Mouse (Mus musculus) E14TG2a.4 (cell line): ENCODE measurements around the gene Lpp.
A peak's percentile ranks its signal among the peaks of the same experiment; 100 is the strongest.

Experiments used
- H3K27me3 ChIP-seq: 2 replicates; pipeline ENCODE4 v1.6.1; 2014; ENCODE audit warnings: low read length, control low read depth; ENCODE audit not compliant: insufficient read depth
- H3K36me3 ChIP-seq: 2 replicates; pipeline ENCODE4 v1.6.1; 2014; ENCODE audit warnings: low read length, control low read depth; ENCODE audit not compliant: insufficient read depth
- H3K4me1 ChIP-seq: replicated peaks from 2 replicates; pipeline ENCODE4 v1.6.1; 2014; ENCODE audit warnings: low read depth, low read length, control low read depth
- H3K4me3 ChIP-seq: replicated peaks from 2 replicates; pipeline ENCODE4 v1.5.1; 2014; ENCODE audit warnings: mild to moderate bottlenecking, low read length
- H3K9me3 ChIP-seq: 2 replicates; pipeline ENCODE4 v1.6.1; 2014; ENCODE audit warnings: low read length, control low read depth
- CTCF ChIP-seq: conservative IDR thresholded peaks from 2 replicates; pipeline ENCODE4 v1.5.1; 2014; ENCODE audit warnings: low read length
- NANOG ChIP-seq: IDR thresholded peaks from 2 replicates; pipeline ENCODE4 v1.6.1; 2014; ENCODE audit warnings: borderline replicate concordance, low read length, mixed read lengths
- POU5F1 ChIP-seq: IDR thresholded peaks from 2 replicates; pipeline ENCODE4 v1.6.1; 2014; ENCODE audit warnings: low read length, borderline replicate concordance

Gene Lpp

DNA sequence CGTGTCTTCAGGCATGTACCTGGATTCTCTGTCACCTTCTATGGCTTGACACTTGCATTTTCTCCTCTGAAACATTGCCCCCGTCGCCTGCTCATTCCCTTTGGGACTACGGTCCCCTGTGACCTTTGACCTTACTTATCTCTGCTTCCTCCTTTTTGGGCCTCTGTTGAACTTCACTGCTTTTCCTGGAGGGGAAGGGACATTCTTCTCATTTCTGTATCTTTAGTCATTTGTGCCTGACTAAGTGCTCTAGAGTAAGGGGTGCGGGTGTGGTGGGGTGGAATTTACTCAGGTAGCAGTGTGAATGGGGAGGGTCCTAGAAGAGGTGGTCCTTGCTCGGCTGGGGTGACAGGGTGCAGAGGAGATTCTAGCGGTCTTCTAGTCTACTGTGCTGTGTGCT is 40.7 kb downstream of the Lpp start:
- Histone ChIP-seq H3K9me3 (no peaks in the 10 kb centered on the region), H3K4me1 (peaks cover 27% of the 10 kb centered on the region)
- no peak for TF ChIP-seq POU5F1
- no peak for TF ChIP-seq CTCF
- TF ChIP-seq NANOG, result no peak

GRCm38 (mm10) chr16:24434531-24435114 is 41.3 kb downstream of the Lpp start:
- Histone ChIP-seq H3K4me1 (peaks cover 33% of the 10 kb centered on the region), H3K36me3 (no peaks in the 10 kb centered on the region), H3K9me3 (no peaks in the 10 kb centered on the region), H3K27me3 (no peaks in the 10 kb centered on the region), H3K4me3 (peak overlapping the region; percentile 32; the same call in 1 of the 2 replicates)
- TF ChIP-seq NANOG, result no peak
- TF ChIP-seq CTCF, result no peak
- TF ChIP-seq POU5F1, result no peak

More for the DNA sequence above, 40.7 kb downstream of the Lpp start:
- no peak overlapping the region for H3K4me3 ChIP-seq
- H3K36me3 ChIP-seq, result no peaks in the 10 kb centered on the region
- H3K27me3 ChIP-seq, result no peaks in the 10 kb centered on the region

- Histone ChIP-seq H3K36me3 (no peaks in the 10 kb centered on the region), H3K4me1 (peaks cover 38% of the 10 kb centered on the region), H3K9me3 (no peaks in the 10 kb centered on the region), H3K4me3 (no peak overlapping the region), H3K27me3 (no peaks in the 10 kb centered on the region)
- TF ChIP-seq NANOG, result no peak
- TF ChIP-seq CTCF, result no peak
- TF ChIP-seq POU5F1, result no peak
Measured at GRCm38 (mm10) chr16:24435115-24435553, 41.8 kb downstream of the Lpp start.

DNA sequence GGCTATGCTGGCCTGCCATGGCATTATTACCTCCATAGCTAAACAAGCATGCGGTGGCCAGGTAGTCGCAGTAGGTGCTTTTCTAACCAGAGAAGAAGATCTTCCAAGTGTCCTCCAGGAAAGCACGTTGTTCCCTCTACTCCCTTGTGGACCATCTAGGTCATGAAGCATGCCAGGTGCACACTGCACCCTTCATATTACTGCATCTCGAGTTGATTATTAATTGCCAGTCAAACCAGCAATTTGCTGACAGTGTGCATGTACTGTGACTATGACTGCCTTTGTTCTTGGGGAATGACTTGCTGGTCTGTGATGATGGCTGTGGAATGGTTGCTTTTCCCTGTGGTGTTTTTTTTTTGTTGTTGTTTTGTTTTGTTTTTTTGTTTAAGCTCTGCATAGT is 45.1 kb downstream of the Lpp start:
- Histone ChIP-seq H3K27me3 (no peaks in the 10 kb centered on the region), H3K4me1 (peaks cover 58% of the 10 kb centered on the region), H3K36me3 (no peaks in the 10 kb centered on the region), H3K9me3 (no peaks in the 10 kb centered on the region), H3K4me3 (no peak overlapping the region)
- TF ChIP-seq NANOG (no peak), CTCF (no peak), POU5F1 (no peak)

DNA sequence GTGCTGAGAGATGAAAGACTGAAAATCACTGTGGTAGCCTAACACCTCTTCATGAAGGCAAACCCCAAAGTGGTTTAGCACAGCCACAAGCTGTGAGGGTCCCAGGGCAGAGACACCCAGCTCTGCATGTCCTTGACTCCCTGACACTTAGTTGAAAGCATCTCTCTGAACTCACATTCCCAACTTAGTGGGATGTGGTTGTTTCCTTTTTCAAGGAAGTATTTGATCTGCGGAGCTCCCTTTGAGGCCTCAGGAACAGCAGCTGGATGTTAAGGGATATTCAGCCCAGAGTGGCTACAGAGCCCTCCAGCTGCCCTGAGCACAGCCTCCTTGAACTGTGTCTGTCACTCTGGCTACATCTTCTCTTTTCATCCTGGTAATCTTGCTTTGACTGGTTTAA is 48.0 kb downstream of the Lpp start:
- Histone ChIP-seq H3K4me3 (no peak overlapping the region), H3K36me3 (peaks cover 2% of the 10 kb centered on the region; the same call in 1 of the 2 replicates), H3K27me3 (no peaks in the 10 kb centered on the region), H3K4me1 (peaks cover 56% of the 10 kb centered on the region), H3K9me3 (no peaks in the 10 kb centered on the region)
- no peak for TF ChIP-seq CTCF
- no peak for TF ChIP-seq NANOG
- TF ChIP-seq POU5F1, result no peak

GRCm38 (mm10) chr16:24442500-24443122 is 49.3 kb downstream of the Lpp start:
- Histone ChIP-seq H3K27me3 (no peaks in the 10 kb centered on the region), H3K4me3 (peak overlapping the region; percentile 13; the same call in 1 of the 2 replicates), H3K36me3 (peaks cover 3% of the 10 kb centered on the region; the same call in 1 of the 2 replicates), H3K4me1 (peaks cover 62% of the 10 kb centered on the region), H3K9me3 (no peaks in the 10 kb centered on the region)
- TF ChIP-seq POU5F1 (no peak), NANOG (no peak), CTCF (no peak)

GRCm38 (mm10) chr16:24443123-24443515 is 49.8 kb downstream of the Lpp start:
- Histone ChIP-seq H3K4me3 (peak overlapping the region; percentile 13; the same call in 1 of the 2 replicates), H3K9me3 (no peaks in the 10 kb centered on the region), H3K36me3 (peaks cover 3% of the 10 kb centered on the region; the same call in 1 of the 2 replicates), H3K27me3 (no peaks in the 10 kb centered on the region), H3K4me1 (peaks cover 66% of the 10 kb centered on the region)
- TF ChIP-seq CTCF (no peak), NANOG (no peak), POU5F1 (no peak)

DNA sequence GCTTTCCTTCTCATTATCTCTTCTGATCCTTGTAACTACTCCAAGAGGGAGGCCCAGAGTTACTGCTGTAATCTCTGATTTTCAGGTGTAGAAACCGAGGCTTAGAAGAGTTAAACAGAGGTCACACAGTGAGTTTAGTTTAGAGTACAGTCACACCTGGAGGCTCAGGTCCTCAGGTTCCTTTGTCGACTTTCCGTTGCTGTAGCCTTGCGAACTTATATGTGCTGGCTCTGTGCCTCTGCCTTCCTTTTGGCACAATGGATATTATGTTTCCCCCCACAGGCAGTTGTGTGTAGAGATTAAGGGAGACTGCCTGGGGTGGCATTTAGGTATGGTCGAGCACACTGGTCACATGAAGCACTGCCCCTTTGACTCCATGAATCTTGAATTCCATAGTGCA is 50.2 kb downstream of the Lpp start:
- Histone ChIP-seq H3K27me3 (no peaks in the 10 kb centered on the region), H3K36me3 (peaks cover 3% of the 10 kb centered on the region; the same call in 1 of the 2 replicates), H3K4me1 (peaks cover 71% of the 10 kb centered on the region), H3K9me3 (no peaks in the 10 kb centered on the region), H3K4me3 (no peak overlapping the region)
- no peak for TF ChIP-seq NANOG
